Mouse (Mus musculus): Measurements from ENCODE around the gene Tsr1. TPM values are rescaled to one million over a fixed set of nuclear protein-coding genes. Genes with fewer than 3 reads are reported as not detected.

The Tsr1 gene
- total RNA-seq (2021), result 10 to 100 TPM; 19.7 to 20.2 TPM

GRCm38 (mm10) chr11:74897678-74898516, at the start of gene Tsr1:
TSS of gene Tsr1 (plus strand) at chr11:74898071.
- intact Hi-C loops (cut with DNase I), result no loop called here
- DNase-seq, result peak; percentile 84 to 87

- DNase-seq, result no peak
- intact Hi-C loops (cut with DNase I), result no loop called here
These were observed 46.7 kb upstream of the Tsr1 start for GRCm38 (mm10) chr11:74850998-74851661.

- DNase-seq, result no peak
- intact Hi-C loops (cut with DNase I), result no loop called here
These were observed 40.1 kb upstream of the Tsr1 start for GRCm38 (mm10) chr11:74857756-74858155.

GRCm38 (mm10) chr11:74862129-74862528, 35.7 kb upstream of the Tsr1 start:
- intact Hi-C loops (cut with DNase I), result no loop called here
- DNase-seq, result no peak

GRCm38 (mm10) chr11:74863471-74863870, 34.4 kb upstream of the Tsr1 start:
- intact Hi-C loops (cut with DNase I), result no loop called here
- no peak for DNase-seq

GRCm38 (mm10) chr11:74864421-74864820, 33.5 kb upstream of the Tsr1 start:
- DNase-seq, result no peak

GRCm38 (mm10) chr11:74865252-74865651, 32.6 kb upstream of the Tsr1 start:
- DNase-seq, result no peak
- intact Hi-C loops (cut with DNase I), result no loop called here

More at GRCm38 (mm10) chr11:74864421-74864820, 33.5 kb upstream of the Tsr1 start:
- intact Hi-C loops (cut with DNase I), result no loop called here

GRCm38 (mm10) chr11:74866640-74867039, 31.2 kb upstream of the Tsr1 start:
- intact Hi-C loops (cut with DNase I), result no loop called here
- DNase-seq, result peak; percentile 79 to 84

GRCm38 (mm10) chr11:74867181-74867580, 30.7 kb upstream of the Tsr1 start:
- intact Hi-C loops (cut with DNase I), result no loop called here
- peak; percentile 70 to 74 for DNase-seq

GRCm38 (mm10) chr11:74868046-74868760, 29.7 kb upstream of the Tsr1 start:
- DNase-seq, result no peak
- intact Hi-C loops (cut with DNase I), result no loop called here

GRCm38 (mm10) chr11:74869603-74870002, 28.3 kb upstream of the Tsr1 start:
- no peak for DNase-seq
- intact Hi-C loops (cut with DNase I), result no loop called here

- intact Hi-C loops (cut with DNase I), result no loop called here
- no peak for DNase-seq
These were observed 27.3 kb upstream of the Tsr1 start for GRCm38 (mm10) chr11:74870544-74870943.

GRCm38 (mm10) chr11:74870991-74871622, 26.8 kb upstream of the Tsr1 start:
- intact Hi-C loops (cut with DNase I), result no loop called here
- no peak for DNase-seq

- intact Hi-C loops (cut with DNase I), result no loop called here
- DNase-seq, result no peak
These were observed 23.2 kb upstream of the Tsr1 start for GRCm38 (mm10) chr11:74874630-74875029.

- DNase-seq, result peak; percentile 43 to 49
- intact Hi-C loops (cut with DNase I), result loop anchor here (1.0 kb wide), 1 partner anchor 20 kb away; no protein-coding TSS in a partner anchor
These were observed 21.1 kb upstream of the Tsr1 start for GRCm38 (mm10) chr11:74876801-74877200.

GRCm38 (mm10) chr11:74880999-74881398, 16.9 kb upstream of the Tsr1 start:
- intact Hi-C loops (cut with DNase I), result no loop called here
- DNase-seq, result no peak

GRCm38 (mm10) chr11:74881979-74882378, 15.9 kb upstream of the Tsr1 start:
- no peak for DNase-seq
- intact Hi-C loops (cut with DNase I), result no loop called here

- intact Hi-C loops (cut with DNase I), result no loop called here
These were observed 14.8 kb upstream of the Tsr1 start for GRCm38 (mm10) chr11:74883098-74883497.

GRCm38 (mm10) chr11:74894619-74895018, 3.3 kb upstream of the Tsr1 start:
- no peak for DNase-seq
- intact Hi-C loops (cut with DNase I), result no loop called here

More at GRCm38 (mm10) chr11:74883098-74883497, 14.8 kb upstream of the Tsr1 start:
- DNase-seq, result no peak

Data from heart, postnatal 36 days (tissue).